Mouse (Mus musculus) adrenal gland, adult (tissue): Measurements from ENCODE around the gene Il12rb2.

Source experiments
- DNase-seq, 2 experiments: peaks; one replicate each; pipeline ENCODE4 v3.0.0; 2022 to 2023; ENCODE audit warnings: low spot score in 1 of 2; ENCODE audit not compliant: inconsistent age in 2 of 2

Il12rb2 gene

DNA sequence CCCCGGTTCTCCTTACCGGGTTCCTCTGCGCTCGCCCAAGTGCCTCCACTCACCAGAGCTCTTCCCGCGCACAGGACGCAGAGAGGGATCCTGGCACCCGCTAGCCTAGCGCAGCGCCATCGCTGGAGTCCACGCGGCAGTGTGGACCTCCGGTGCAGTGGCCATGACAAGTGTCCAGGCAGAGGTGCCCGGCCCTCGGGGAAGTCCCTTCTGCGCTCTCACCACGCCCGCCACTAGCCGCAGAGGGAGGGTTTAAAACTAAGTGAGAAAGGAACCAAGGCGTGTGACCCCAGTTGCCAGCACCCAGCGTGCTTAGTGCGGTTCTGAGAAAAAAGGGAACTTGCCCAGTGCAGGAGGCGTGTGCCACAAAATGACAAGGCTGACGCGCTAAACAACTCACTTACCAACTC lies at the start of gene Il12rb2:
Gene Il12rb2, minus strand, starts transcription at position 207 of the 410 bp plus-strand sequence.
- DNase-seq, result peak; percentile 7 to 18

DNA sequence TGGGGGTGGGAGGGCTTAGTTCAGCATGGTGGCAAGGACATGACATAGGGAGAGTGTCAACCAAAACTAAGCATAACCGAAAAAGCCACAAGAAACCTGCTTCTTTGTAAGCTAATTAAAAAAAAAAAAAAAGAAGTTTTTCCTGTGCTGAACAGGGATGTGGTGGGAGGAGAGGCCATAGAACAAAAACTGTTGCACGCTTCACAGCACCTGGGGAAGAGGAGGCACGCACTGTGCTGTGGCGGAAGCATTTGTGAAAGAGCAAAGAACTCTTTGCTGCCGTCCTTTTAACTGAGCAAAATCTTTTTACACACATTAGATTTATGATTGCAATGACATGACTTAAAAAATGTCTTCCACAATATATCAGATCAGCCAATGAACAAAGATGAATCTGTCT lies 45.8 kb upstream of the Il12rb2 start:
- no peak for DNase-seq

DNA sequence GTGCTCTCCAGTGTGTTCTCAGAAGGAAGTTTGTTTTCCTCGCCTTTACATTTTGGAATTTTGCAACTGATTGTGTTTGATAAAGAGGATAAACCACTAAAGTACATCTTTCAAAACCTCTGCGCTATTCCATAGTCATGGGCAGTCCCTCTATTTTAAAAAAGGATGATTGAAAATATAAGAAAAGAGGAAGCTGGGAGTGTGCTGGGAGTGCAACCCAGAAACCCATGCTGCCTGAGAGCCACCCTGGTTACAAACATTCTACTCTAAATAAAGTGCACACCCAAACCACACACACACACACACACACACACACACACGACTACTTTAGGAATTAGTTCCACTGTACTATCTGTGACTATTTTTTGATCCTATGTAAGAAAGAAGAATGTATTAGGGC lies 40.6 kb upstream of the Il12rb2 start:
- no peak for DNase-seq

DNA sequence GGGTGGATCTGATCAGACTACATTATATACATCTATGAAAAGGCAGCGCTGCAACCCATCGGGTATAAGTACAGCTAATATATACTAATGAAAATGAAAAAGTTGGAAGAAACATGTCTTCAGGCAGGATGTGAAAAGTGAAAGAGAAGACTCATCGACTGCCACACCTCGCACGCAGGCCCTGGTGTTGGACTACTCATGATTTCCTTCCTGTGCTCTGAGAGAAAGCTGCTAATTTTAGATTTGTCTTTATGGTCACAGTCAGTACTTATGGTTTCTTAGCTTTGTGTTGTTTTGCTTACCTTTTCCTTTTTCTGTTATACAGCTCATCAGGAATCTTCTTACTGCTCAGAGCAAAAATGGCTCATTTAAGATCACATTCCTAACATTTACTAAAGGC lies 39.3 kb upstream of the Il12rb2 start:
- DNase-seq, result no peak

DNA sequence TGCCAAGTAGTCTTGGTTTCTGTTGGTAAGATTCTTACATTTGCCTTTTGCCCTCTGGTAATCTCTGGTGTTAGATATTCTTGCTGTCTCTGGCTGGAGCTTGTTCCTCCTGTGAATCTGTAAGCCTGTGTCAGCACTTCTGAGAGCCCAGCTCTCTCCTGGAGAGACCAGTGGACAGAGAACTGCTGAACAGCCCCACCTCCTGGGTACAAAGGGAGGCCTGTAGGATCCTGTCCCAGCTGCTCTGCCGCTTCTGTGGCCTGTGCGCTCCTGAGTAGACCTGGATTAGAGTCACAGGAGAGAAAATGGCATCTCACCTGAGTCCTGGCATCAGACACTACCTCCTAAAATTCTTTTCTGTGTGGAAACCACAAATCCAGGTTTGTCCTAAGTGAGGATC lies 37.4 kb upstream of the Il12rb2 start:
- no peak for DNase-seq

DNA sequence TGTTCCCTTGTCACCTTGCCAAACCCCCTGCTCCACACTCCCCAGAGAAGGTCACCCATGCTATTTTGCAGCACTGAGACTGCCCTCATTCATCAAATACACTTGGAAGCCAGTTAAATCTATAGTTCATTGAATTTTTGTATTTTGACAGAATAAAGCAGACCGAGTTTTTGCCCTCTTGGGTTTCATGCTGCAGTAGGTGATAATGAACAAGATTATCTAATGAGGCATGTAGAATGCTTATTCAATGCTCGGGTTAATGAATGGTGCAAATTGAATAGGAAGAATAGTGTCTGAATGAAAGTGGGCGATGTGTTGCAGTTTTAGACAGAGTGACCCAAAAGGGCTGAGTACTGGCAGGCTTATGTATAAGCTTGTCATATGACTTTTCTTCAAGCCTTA lies 29.3 kb upstream of the Il12rb2 start:
- DNase-seq, result no peak

DNA sequence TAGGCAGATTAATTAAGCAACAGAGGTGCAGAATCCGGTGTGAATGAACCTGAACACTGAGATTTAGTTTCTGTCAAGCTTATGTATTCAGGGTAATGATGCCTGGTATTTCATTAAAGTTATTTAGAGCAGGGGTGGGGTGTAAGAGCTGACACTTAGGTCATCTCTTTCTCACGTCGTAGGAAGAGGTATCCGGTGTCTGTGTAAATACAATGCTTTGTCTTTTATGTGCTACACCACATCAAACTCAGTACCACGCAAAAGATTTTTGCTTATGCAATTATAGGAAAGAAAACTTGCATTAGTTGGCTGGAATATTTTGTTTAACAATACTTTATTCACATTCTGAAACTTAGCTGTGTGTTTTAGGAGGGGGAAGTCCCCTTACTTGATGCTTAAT lies 23.6 kb upstream of the Il12rb2 start:
- no peak for DNase-seq

DNA sequence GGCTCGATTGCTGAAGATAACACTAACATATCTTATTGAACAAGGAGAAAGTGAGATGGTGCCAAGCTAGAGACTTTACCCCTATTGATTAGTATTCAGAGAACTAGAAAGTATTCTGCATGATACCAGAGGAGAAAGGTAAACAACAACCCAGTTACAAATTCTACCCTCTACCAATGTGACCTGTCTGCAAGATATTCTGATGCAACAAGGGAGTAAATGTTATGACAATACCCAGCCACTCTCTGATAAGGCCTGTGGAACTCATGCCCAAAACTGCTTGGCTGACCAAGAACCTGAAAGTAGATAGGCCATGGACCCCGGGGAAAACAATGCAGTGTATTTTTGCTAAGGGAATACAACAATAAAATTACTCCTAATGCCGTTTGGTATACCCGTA lies 10.2 kb downstream of the Il12rb2 start:
- DNase-seq, result no peak

DNA sequence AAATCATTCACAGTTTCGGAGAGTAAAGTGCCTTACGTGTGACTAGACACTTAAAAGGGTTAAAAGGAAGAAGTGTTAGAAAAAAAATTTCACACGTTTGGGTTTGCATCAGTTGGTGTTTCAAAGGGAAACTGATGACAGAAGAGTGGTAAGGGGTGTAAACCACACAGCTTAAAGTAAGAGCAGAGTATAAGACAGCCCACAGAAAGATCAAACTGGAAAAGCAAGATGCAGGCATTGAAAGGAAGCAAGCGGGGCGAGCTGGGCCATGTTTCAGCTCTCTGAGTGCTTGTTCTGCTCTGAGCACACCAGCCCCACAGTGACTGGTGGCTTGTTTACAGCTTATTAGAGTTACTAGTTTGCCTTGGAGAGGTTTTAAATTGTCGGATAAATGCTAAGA lies 27.9 kb downstream of the Il12rb2 start:
- no peak for DNase-seq

DNA sequence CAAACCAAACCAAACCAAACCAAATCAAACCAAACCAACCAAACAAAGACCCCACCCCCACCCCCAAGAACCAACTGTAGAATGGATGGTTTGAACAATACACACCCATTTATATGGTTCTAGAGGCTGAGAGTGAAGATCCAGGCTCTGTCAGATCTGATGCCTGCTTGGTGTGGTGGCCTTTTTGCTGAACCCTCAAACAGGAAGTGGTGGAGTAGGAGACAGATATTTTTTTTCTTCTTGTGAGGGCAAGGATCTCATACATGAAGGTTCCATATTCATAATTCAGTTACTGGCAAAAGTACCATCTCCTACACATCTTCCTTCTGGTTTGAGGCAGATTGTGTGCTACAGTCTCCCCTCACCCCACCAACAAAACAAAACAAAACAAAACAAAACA lies 36.5 kb downstream of the Il12rb2 start:
- DNase-seq, result no peak

DNA sequence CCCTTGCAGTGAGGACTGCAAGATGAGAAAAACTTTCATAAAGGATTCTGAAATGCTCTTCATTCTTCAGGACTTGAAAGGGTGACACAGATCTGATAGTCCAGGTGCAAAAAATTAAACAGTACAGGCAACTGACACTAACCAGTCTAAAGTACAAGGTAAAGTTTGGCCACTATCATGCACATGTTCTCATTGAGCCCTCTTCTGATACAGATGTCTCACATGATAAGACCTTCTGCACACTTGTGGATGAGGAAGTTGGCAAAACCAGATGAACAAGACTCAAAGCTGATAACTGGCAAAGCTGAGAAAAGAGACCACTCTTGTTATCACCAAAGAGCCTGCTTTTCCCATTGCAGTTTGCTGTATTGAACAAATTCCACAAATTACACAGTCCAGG lies 38.0 kb downstream of the Il12rb2 start:
- no peak for DNase-seq

DNA sequence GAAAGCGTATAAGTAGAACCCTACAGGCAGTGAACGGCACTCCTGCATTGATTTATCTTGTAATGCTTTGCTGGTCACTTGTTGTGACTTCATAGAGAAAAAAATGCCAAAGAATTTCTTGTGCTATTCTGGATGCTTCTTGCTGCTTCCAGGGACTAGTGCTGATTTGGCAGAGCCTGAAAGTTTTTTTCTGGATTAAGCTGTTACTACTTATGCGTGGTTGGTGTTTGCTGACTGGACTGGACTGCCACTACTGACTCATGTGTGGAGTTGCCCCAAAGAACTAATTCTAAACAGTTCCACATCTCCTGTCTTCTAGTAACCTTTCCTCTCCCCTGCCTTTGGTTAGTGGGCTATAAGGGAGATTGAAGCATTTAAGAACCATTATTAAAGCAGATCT lies 52.2 kb downstream of the Il12rb2 start:
- no peak for DNase-seq

DNA sequence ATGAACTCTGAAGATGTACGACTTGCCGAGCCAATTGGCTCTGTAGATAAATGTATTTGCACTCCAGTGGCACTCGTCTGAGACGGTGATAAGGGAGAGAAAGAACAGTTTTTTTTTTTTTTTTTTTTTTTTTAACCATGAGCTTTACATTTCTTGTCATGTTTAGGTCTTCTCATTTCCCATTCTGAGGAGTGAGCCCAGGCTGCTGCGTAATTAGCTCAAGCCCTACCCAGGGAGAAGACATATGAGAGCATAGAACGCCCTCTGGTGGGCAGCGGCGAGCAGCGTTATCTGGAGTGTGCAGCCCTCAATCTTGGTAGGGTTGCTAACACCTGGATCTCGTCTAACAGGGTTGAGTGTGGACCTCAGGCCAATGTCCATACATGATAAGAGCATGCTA lies 57.5 kb downstream of the Il12rb2 start:
- DNase-seq, result peak; percentile 54 to 82

DNA sequence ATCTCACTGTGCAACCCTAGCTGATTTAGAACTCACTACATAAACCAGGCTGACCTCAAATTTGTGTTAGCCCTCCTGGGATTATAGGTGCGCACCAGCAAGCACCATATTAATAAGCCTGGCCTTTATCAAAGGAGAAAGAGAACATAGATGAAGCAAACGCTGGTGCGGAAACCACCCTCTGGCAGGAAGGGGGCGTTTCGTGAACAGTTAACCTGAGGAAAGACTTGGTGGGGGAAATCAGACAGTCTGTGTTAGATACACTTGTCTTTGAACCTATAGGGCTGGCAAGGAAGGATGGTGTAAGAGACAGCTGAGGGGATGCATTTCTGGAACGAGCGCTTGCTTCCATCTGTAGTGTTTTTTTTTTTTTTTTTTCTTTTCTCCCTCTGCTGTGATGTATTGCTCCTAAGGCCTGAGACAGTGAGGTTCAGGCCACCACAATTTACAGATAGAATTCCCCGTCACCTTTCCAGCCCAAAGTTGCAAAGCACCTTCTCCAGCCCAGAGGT lies 58.1 kb downstream of the Il12rb2 start:
- no peak for DNase-seq

DNA sequence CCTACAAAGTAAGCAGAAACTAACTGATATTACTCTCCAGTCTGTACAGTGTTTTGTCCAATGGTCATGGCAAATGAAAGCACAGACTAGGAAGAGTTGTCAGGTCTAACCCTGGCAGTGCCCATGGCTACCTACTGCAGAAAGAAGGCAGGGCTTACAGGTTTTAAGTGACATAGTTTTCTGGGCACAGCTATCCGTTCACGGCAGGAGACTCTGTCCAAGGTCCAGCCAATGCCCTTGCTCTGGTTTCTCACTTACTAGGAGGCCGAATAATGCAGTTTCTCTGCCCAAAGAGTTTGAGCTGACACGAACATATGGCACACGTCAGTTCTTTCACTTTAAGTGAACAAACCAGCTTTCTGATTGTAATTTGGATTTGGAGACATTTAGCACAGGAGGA lies 58.9 kb downstream of the Il12rb2 start:
- no peak for DNase-seq

DNA sequence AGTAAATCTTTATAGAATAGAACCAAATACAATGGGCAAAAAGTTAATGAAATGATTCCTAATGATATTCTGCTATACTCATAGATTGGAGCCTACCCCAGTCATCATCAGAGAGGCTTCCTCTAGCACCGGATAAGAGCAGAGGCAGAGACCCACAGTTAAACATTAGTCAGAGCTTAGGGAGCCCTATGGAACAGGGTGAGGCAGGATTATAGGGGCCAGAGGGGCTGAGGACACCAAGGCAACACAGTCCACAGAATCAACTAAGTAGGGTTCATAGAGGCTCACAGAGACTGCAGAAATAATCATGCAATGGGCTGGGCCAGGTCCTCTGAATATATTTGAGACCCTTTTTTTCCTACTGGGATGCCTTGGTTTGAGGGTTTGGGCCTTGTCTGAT lies 61.3 kb downstream of the Il12rb2 start:
- no peak for DNase-seq

DNA sequence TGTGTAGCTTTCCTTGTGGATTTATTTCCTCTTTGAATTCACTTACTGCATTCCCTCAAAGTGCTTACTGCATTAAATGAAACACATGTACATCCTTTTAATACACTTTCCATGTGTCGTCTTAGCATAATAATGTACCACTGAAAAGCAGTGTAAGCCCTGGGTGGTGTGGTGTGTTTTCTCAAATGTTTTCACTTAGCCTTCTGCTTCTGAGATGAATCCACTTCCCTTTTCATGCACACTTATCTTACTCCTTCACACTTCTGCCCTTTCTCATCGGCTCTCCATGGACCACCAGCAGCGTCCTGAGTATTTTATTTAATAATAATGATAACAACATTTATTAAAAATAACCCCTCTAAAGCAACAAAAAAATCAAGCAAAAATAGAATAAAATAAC lies 66.2 kb downstream of the Il12rb2 start:
- no peak for DNase-seq

DNA sequence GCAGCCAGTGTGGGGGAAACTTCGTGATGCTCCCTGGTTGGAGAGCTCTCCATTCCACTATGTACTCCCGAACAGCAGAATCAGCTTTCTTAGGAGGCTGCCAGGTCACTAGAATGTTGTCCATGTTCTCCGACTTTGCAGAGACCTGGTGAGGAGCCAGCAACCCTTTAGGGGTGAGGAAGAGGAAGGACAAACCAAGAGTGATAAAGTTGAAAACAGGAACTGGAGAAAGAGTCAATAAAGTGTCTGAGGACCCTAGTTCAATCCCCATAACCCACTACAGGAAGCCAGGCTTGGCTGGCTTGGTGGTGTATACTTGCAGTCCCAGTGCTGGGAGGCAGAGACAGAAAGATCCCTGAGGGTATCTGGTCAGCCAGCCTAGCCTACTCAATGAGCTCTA lies 67.0 kb downstream of the Il12rb2 start:
- DNase-seq, result no peak

DNA sequence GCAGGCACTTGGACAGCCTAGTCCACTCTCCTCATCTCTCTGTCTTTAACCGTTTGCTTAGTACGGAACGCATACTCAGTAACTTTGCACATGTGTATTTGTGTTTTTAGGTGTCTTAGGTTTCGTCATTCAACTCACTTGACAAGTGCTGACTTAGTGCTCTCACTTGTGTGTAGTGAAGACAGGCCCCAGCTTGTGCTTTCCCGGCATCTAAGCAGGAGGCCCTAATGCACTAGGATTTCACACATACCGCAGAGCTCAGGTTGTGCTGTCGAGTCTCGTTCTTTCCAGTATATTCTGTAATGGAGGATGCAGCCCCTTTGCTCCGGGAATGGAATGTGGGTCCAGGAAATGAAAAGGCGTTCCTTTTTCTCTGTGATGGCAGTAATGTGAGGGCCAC lies 72.8 kb downstream of the Il12rb2 start:
- DNase-seq, result no peak

DNA sequence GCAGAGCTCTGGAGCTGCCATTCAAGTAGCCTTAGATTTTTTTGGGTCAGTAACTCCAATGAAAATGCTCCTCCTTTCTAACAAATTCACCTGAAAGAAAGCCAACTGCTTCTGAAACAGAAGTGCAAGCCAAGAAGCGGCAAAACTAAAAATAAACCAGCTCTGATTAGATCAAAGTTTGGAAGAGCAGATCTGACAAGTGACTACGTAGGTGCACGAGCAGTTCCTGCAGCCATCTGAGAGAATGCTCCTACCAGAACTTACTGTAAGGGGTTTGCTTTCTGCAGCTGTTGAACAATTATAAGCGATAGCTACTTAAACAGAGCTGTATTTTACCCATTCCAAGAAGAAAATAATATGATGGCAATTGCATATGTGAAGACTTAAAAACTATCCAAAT lies 73.5 kb downstream of the Il12rb2 start:
- DNase-seq, result no peak

DNA sequence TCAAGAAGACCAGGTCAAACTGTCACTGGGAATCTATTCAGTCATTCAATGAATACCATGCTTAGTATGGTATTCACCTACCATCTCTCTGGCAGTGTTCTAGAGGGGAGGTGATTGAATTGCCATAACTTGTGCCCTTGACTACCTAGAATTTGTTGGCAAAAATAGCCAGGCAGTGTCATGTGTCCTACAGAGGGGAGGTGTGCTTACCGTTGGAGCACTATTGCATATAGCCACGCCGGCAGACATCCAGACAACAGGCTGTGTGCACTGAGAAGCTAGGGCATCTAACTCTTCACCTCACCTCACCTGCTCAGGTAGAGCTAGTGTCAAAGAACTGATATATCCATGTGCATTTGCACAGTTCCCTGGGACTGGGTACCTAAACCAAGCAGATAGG lies 74.8 kb downstream of the Il12rb2 start:
- DNase-seq, result no peak

DNA sequence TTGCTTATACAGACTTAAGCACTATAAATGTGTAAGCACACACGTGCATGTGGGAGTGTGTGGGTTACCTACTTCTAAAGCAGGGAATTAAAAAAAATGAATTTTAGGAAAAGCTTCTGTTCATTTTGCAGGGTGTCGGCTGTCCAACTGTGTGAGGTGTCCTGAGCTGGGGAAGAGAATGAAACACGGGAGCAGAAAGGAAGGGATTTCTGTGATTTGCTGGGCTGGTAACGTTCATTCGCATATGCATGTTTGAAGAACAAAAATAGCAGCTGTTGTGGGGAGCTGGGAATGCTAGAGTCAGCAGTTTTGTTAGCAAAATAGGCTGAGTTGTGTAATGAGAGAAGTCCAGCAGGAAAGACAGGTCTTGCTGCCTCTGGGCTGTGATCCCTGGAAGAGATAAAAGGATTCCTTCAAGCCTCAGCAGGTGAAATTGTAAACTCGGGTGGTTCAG lies 75.3 kb downstream of the Il12rb2 start:
- DNase-seq, result no peak

DNA sequence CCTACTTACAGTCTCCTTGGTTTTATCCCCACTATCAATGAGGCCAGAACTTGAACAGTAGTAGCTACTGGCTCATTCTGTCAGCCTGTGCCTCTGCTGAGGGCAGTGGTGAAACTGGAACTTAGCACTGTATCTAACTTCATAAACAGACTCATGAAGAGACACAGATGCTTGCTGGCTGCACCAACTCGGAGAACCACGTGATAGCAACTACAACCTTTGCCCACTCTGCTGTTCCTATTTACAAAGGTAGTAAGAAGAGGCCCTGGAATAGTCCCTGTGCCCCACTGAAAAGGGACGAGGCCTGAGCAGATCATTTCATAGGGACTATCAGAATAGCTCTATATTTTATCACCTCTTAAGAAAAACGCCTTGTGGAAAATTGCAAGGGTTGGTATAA lies 75.7 kb downstream of the Il12rb2 start:
- no peak for DNase-seq

DNA sequence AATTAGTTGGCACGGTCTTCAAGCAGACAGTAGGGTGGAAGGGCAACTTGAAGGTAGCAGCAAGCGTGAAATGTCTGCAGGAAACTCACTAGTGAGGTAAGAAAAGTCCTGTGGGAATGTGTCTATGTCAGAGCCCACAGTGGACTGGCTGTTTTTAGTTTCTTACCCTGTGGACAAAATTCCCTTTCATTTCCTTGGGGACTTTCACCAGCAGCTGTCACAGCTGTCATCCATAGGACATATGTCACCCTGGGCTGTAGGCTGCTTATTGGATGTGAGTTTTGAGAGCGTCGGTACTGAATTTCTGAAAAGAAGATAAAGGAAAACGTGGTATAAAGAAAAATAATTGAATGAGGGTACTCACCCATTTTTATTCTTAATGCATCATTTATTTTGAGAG lies 77.2 kb downstream of the Il12rb2 start:
- no peak for DNase-seq
